Mouse (Mus musculus) kidney, adult 2 months (tissue): ENCODE results near the gene 4931406P16Rik.

ENCODE experiments used
- CTCF ChIP-seq: fragments of 200-500 bp; conservative IDR thresholded peaks from 2 replicates; pipeline ENCODE4 v1.5.1; 2011; ENCODE audit warnings: low read depth, mild to moderate bottlenecking, control low read depth, low read length, moderate library complexity, mixed read lengths; ENCODE audit not compliant: insufficient read depth, insufficient read length
- POLR2A ChIP-seq: fragments of 200-500 bp; IDR thresholded peaks from one replicate; pipeline ENCODE4 v1.6.1; 2011; ENCODE audit warnings: low read depth, low read length, control low read depth

- TF ChIP-seq CTCF (no peak), POLR2A (no peak)
These were observed 4.8 kb downstream of the 4931406P16Rik start for GRCm38 (mm10) chr7:34308586-34308985.
